Mouse (Mus musculus) C2C12 (cell line): ENCODE data around the gene Prkce.

Experiments
- CTCF ChIP-seq: IDR thresholded peaks from one replicate; pipeline ENCODE4 v1.5.1; 2011; ENCODE audit not compliant: control insufficient read depth, insufficient read depth, insufficient read length
- MAX ChIP-seq: IDR thresholded peaks from one replicate; pipeline ENCODE4 v1.6.1; 2011; ENCODE audit warnings: mild to moderate bottlenecking, control low read depth
- MYOD1 ChIP-seq: IDR thresholded peaks from one replicate; pipeline ENCODE4 v1.6.1; 2011; ENCODE audit warnings: low read depth; ENCODE audit not compliant: control insufficient read depth, insufficient read length
- MYOG ChIP-seq: IDR thresholded peaks from one replicate; pipeline ENCODE4 v1.6.1; 2011; ENCODE audit not compliant: control insufficient read depth, insufficient read length; ENCODE audit errors: extremely low read depth
- USF1 ChIP-seq: IDR thresholded peaks from one replicate; pipeline ENCODE4 v1.6.1; 2011; ENCODE audit warnings: low read depth, mild to moderate bottlenecking, control low read depth, moderate library complexity

DNA sequence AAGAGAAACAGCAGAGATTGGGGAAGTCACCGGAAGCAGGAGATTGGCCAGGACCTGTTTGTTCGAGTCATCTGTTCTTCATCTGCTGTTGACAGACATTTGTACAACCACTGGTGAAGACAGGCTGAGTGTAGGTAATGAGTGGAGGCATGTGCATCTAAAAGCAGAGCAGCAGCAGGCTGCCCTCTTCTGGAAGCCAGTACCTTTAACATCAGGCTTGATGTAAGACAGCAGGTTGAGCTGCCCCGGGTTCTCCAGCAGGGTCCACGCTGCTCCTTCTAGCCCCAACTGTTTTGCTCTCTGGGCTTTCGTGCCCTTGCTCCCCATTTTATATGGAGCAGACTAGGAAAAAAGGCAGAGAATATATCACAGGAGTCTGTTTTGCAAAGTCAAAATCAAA is 41.7 kb upstream of the Prkce start:
- TF ChIP-seq MYOD1 (no peak), CTCF (no peak), USF1 (no peak), MYOG (no peak), MAX (no peak)
